Mouse (Mus musculus) leukemia stem cell, adult 10-12 weeks (primary cell): ENCODE measurements around the gene Aadat. TPM values are rescaled to one million over a fixed set of nuclear protein-coding genes. Genes with fewer than 3 reads are reported as not detected.

Experiments used
- polyA plus RNA-seq: library from polyadenylated mRNA; stranded (reverse); fragments of >175 nt; gene quantifications from 2 replicates; pipeline ENCODE4 v1.2.3, GENCODE M21; 2012; ENCODE audit warnings: low replicate concordance

Aadat gene
- polyA plus RNA-seq, result not detected in 2 replicates

DNA sequence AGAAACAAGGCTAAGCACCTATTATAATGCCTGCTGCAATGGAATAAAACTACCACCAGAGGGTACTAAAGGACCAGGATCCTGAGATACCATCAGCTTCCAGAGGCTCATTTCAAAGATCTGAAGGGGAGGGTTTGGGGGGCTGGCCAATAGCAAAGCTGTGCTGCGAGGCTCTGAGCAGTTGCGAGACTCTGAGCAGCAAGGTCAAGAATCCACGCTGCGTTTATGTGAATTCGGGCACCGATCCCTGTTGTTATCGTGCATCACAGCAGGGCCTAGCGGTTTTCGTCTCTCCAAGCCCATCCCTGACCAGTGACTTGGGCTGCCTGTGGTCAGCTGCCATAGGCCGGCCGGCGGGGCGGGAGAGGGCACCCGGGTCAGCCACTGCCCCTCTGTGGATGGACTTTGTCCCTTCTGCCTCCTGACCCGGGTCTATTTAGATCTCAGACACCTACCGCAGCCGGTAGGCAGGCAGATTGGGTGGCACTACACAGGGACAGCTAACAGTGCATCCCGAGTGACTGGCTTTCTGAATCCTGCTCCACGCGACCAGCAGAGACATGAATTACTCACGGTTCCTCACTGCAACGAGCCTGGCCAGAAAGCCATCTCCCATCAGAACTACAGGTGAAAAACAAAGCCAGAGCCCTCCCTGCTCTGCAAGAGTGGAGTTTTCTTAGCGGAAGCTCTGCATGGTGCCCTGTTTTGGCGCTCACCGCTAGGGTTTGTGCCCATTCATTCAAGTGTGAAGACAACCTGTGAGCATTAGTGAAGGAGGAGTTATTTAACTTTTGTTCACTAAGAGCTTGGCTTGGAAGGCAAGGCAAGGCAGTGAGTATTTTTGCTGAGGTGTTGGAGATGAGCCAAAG, at the start of gene Aadat:
Gene Aadat, plus strand, starts transcription at position 280 of the 869 bp plus-strand sequence.

DNA sequence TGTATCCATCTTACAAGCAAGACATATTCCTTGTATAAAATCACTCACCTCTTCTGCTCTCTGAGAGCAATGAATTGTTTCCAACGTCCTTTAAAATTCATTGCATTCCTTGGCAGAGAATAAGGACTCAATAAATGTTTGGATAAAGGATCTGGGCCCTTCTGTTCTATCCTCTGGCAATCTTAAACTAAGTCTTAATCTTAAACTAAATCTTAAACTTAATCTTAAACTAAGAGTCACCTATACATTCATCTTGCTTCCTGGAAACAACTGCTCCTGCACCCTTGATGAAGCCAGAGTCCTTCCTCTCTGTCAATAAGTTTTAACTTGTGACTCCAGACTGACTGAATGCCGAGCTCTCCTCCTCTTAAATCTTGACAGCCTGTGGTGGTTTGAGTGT, 2.6 kb upstream of the Aadat start, which contains the start of gene Gm10283:
Gene Gm10283, minus strand, starts transcription at position 101 of the 400 bp plus-strand sequence.

Other genes with a start within 250 kb of the Aadat start
- gene Gm10283, start 2.7 kb upstream of the Aadat start, polyA plus RNA-seq, result not detected in 2 replicates
- gene Mfap3l, start 126.9 kb downstream of the Aadat start, polyA plus RNA-seq, result not detected in 2 replicates